Mouse (Mus musculus): ENCODE measurements at regions not wholly inside any gene's neighbourhood (a gene's known extent, or its start where the extent isn't known, plus 50 kb on each side); places are given as distances from the start of the nearest gene placed in this dataset.

- Histone ChIP-seq H3K36me3 (no peaks in the 10 kb centered on the region), H3K4me1 (replicated peaks) (no peaks in the 10 kb centered on the region), H3K27ac (no peak overlapping the region), H3K4me3 (no peak overlapping the region), H3K27me3 (no peaks in the 10 kb centered on the region), H3K9ac (no peak overlapping the region), H3K4me2 (no peak overlapping the region), H3K9me3 (replicated peaks) (no peaks in the 10 kb centered on the region)
- 77% methylated on average over 13 of the region's 13 CpGs for WGBS
- ATAC-seq (replicated peaks; ENCODE audit: insufficient number of reproducible peaks, insufficient read depth, low FRiP score, low read depth): no peak
Measured at GRCm38 (mm10) chr1:75612083-75612720, 66.1 kb downstream of the Slc4a3 start.

DNA sequence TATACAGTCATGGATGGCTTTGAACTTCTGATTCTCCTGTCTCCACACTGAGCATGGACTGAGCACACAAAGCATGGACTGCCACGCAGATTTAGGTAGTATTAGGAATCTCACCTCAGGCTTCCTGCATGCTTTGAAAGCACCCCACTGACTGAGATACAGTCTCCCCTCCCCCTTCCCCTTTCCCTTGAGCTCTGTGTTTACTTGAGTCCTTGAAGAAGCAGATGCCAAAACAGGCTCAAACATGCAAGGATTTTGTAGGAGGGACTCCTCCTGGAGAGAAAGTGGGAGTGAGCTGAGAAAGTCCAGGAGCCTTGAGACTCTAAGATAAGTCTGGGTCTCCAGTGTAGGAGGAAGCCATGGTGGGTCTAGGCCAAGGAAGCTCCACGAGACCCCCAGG is 67.1 kb downstream of the Slc4a3 start:
- Histone ChIP-seq H3K9ac (no peak overlapping the region), H3K27ac (no peak overlapping the region), H3K4me1 (replicated peaks) (peaks cover 4% of the 10 kb centered on the region), H3K4me3 (no peak overlapping the region), H3K36me3 (no peaks in the 10 kb centered on the region), H3K9me3 (replicated peaks) (no peaks in the 10 kb centered on the region), H3K4me2 (no peak overlapping the region), H3K27me3 (no peaks in the 10 kb centered on the region)
- 46% methylated on average over 2 of the region's 2 CpGs for WGBS
- no peak for ATAC-seq (replicated peaks; ENCODE audit: insufficient number of reproducible peaks, insufficient read depth, low FRiP score, low read depth)

- H3K4me3 ChIP-seq: no peak overlapping the region
- no peak overlapping the region for H3K27ac ChIP-seq
- 96% methylated on average over 2 of the region's 2 CpGs for WGBS
- H3K4me2 ChIP-seq: no peak overlapping the region
- H3K27me3 ChIP-seq: no peaks in the 10 kb centered on the region
- no peak overlapping the region for H3K9ac ChIP-seq
- H3K4me1 ChIP-seq (replicated peaks): peaks cover 11% of the 10 kb centered on the region
- no peaks in the 10 kb centered on the region for H3K9me3 ChIP-seq (replicated peaks)
- ATAC-seq (replicated peaks; ENCODE audit: insufficient number of reproducible peaks, insufficient read depth, low FRiP score, low read depth): no peak
- H3K36me3 ChIP-seq: no peaks in the 10 kb centered on the region
Measured at GRCm38 (mm10) chr1:75616971-75617370, 70.9 kb downstream of the Slc4a3 start.

DNA sequence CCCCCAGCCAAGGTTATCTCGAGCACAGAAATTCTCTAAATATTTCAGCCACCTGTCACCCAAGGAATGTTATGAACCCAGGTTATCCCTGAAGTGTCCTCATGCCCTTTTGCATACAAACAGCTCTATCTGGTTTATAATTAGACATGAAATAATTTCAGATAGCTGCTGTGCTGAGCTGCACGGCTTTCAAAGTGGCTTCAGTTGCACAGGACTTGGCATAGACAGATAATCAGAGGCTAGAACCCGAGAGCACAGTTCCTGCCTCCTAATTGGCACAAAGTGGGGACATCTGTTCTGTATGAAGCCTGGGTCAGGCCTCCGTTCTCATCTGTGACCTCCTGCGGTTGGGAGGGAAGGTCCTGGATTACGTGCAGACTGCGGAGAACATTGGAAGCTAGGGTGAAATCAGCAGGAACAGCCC is 72.3 kb downstream of the Slc4a3 start:
- H3K4me2 ChIP-seq: 0 out of 2 replicates have a peak overlapping the region, but pooled peaks have one; percentile 15
- H3K27me3 ChIP-seq: no peaks in the 10 kb centered on the region
- no peak overlapping the region for H3K4me3 ChIP-seq
- WGBS: 36% methylated on average over 7 of the region's 7 CpGs
- peaks cover 11% of the 10 kb centered on the region for H3K4me1 ChIP-seq (replicated peaks)
- no peaks in the 10 kb centered on the region for H3K9me3 ChIP-seq (replicated peaks)
- peak overlapping the region; percentile 72 for H3K27ac ChIP-seq
- peak; percentile 70; the same call in 1 of the 2 replicates for ATAC-seq (replicated peaks; ENCODE audit: insufficient number of reproducible peaks, insufficient read depth, low FRiP score, low read depth)
- no peak overlapping the region for H3K9ac ChIP-seq
- no peaks in the 10 kb centered on the region for H3K36me3 ChIP-seq

GRCm38 (mm10) chr1:75630287-75630686 is 84.2 kb downstream of the Slc4a3 start:
- no peak for ATAC-seq (replicated peaks; ENCODE audit: insufficient number of reproducible peaks, insufficient read depth, low FRiP score, low read depth)
- H3K9ac ChIP-seq: no peak overlapping the region
- no peaks in the 10 kb centered on the region for H3K36me3 ChIP-seq
- H3K27me3 ChIP-seq: no peaks in the 10 kb centered on the region
- H3K4me2 ChIP-seq: no peak overlapping the region
- no peaks in the 10 kb centered on the region for H3K9me3 ChIP-seq (replicated peaks)
- H3K4me3 ChIP-seq: no peak overlapping the region
- WGBS: 89% methylated on average over 2 of the region's 2 CpGs
- no peaks in the 10 kb centered on the region for H3K4me1 ChIP-seq (replicated peaks)
- no peak overlapping the region for H3K27ac ChIP-seq

DNA sequence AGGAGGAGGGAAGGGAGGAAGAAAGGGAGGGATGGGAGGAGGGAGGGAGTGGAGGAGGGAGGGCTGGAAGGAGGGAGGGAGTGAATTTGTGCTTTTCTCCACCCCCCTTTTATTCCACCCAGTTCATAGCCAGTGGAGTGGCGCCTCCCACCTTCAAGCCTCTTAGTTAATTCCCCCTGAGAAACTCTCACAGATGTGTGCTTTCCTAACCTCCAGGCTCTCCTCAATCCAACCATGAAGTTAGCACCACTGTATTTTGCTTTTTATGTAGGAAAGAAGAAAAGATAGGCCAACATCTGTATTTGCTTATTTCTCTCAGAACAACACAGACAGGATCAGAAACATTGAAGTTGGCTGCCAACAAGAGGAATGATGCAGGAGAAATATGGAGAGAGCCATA is 85.7 kb downstream of the Slc4a3 start:
- H3K4me3 ChIP-seq: no peak overlapping the region
- no peak for ATAC-seq (replicated peaks; ENCODE audit: insufficient number of reproducible peaks, insufficient read depth, low FRiP score, low read depth)
- H3K36me3 ChIP-seq: no peaks in the 10 kb centered on the region
- H3K27ac ChIP-seq: no peak overlapping the region
- H3K4me2 ChIP-seq: no peak overlapping the region
- no peaks in the 10 kb centered on the region for H3K4me1 ChIP-seq (replicated peaks)
- no peaks in the 10 kb centered on the region for H3K27me3 ChIP-seq
- 71% methylated on average over 1 of the region's 1 CpGs for WGBS
- no peaks in the 10 kb centered on the region for H3K9me3 ChIP-seq (replicated peaks)
- H3K9ac ChIP-seq: no peak overlapping the region

DNA sequence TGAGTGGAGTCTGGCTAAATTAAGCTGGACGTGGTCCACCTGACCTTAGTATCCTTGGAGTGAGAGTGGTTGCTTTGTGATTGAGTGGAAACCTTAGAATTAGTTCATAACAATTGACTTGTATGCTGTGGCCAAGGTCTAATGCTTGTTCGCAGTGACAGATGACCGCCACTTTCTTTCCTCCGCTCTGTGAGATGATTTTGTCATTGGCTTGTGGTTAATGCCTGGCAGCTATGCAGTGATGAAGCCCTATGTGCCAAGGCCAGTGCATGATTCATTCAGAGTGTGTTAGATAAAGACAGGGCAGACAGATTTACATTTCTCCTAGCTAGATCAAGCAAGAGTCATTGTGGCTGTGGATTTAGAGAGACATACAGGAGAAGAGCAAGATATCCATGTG is 89.5 kb downstream of the Slc4a3 start:
- Histone ChIP-seq H3K4me3 (no peak overlapping the region), H3K9me3 (replicated peaks) (no peaks in the 10 kb centered on the region), H3K27me3 (no peaks in the 10 kb centered on the region), H3K4me2 (no peak overlapping the region), H3K9ac (no peak overlapping the region), H3K36me3 (no peaks in the 10 kb centered on the region), H3K27ac (no peak overlapping the region), H3K4me1 (replicated peaks) (no peaks in the 10 kb centered on the region)
- no peak for ATAC-seq (replicated peaks; ENCODE audit: insufficient number of reproducible peaks, insufficient read depth, low FRiP score, low read depth)
- WGBS: 88% methylated on average over 4 of the region's 4 CpGs

DNA sequence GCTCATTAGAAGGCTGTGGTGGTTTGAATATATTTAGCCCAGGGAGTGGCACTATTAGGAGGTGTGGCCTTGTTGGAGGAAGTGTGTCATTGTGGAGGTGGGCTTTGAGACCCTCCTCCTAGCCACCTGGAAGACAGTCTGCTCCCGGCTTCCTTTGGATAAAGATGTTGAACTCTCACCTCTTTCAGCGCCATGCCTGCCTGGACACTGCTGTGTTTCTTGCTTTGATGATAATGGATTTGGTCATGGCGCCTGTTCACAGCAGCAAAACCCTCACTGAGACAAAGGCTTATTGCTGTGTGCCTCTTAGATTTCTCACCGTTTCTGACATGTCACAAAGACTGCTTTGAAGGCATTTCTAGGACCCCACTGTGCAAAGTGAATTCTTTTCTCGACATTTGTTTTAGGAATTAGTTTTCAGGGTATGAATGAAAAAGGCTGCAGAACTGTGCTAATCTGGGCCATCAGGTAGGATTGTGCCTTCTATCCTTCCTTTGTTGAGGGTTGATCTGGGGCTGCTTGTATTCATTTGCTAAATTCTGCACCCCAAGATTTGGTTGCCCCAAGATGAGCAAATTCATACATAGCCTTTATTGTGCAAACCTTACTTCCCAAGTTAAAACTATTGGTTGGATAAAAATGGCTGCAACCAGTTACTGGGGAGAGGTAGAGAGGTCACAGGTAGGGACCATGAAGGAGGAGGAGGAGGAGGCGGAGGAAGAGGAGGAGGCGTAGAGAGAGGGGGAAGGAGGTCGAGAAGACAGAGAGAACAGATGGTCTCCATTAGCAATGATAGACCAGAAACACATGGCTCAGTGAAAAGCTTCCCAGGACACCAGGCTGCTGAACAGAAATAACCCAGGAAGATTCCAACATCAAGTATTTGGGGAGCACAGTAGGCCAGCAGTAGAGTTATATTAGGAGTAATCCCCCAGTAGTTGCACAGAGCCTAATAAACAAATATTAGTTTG is 93.2 kb downstream of the Slc4a3 start:
- no peak overlapping the region for H3K4me2 ChIP-seq
- no peaks in the 10 kb centered on the region for H3K27me3 ChIP-seq
- WGBS: 68% methylated on average over 8 of the region's 8 CpGs
- no peaks in the 10 kb centered on the region for H3K36me3 ChIP-seq
- no peaks in the 10 kb centered on the region for H3K9me3 ChIP-seq (replicated peaks)
- ATAC-seq (replicated peaks; ENCODE audit: insufficient number of reproducible peaks, insufficient read depth, low FRiP score, low read depth): no peak
- H3K9ac ChIP-seq: no peak overlapping the region
- no peaks in the 10 kb centered on the region for H3K4me1 ChIP-seq (replicated peaks)
- no peak overlapping the region for H3K27ac ChIP-seq
- no peak overlapping the region for H3K4me3 ChIP-seq

GRCm38 (mm10) chr1:75642496-75642895 is 96.4 kb downstream of the Slc4a3 start:
- 59% methylated on average over 3 of the region's 3 CpGs for WGBS
- Histone ChIP-seq H3K36me3 (no peaks in the 10 kb centered on the region), H3K4me2 (no peak overlapping the region), H3K27me3 (no peaks in the 10 kb centered on the region), H3K4me1 (replicated peaks) (no peaks in the 10 kb centered on the region), H3K9me3 (replicated peaks) (no peaks in the 10 kb centered on the region), H3K27ac (no peak overlapping the region), H3K9ac (no peak overlapping the region), H3K4me3 (no peak overlapping the region)
- ATAC-seq (replicated peaks; ENCODE audit: insufficient number of reproducible peaks, insufficient read depth, low FRiP score, low read depth): no peak

GRCm38 (mm10) chr1:75652547-75652946 is 106.5 kb downstream of the Slc4a3 start:
- Histone ChIP-seq H3K9me3 (replicated peaks) (no peaks in the 10 kb centered on the region), H3K4me3 (no peak overlapping the region), H3K27ac (no peak overlapping the region), H3K4me2 (no peak overlapping the region), H3K4me1 (replicated peaks) (0 out of 2 replicates have a peak, but pooled peaks cover 6% of the 10 kb centered on the region), H3K36me3 (no peaks in the 10 kb centered on the region), H3K9ac (no peak overlapping the region), H3K27me3 (no peaks in the 10 kb centered on the region)
- 15% methylated on average over 10 of the region's 10 CpGs for WGBS
- no peak for ATAC-seq (replicated peaks; ENCODE audit: insufficient number of reproducible peaks, insufficient read depth, low FRiP score, low read depth)

- H3K36me3 ChIP-seq: no peaks in the 10 kb centered on the region
- H3K9me3 ChIP-seq (replicated peaks): no peaks in the 10 kb centered on the region
- H3K4me3 ChIP-seq: no peak overlapping the region
- 0 out of 2 replicates have a peak, but pooled peaks cover 6% of the 10 kb centered on the region for H3K4me1 ChIP-seq (replicated peaks)
- 60% methylated on average over 3 of the region's 3 CpGs for WGBS
- ATAC-seq (replicated peaks; ENCODE audit: insufficient number of reproducible peaks, insufficient read depth, low FRiP score, low read depth): no peak
- no peak overlapping the region for H3K9ac ChIP-seq
- no peaks in the 10 kb centered on the region for H3K27me3 ChIP-seq
- H3K4me2 ChIP-seq: peak overlapping the region; percentile 58
- no peak overlapping the region for H3K27ac ChIP-seq
Measured at GRCm38 (mm10) chr1:75652987-75653573, 107.0 kb downstream of the Slc4a3 start.
